Mouse (Mus musculus) CH12F3 (cell line): ENCODE data around the gene Irf7.

Experiments used
- in situ Hi-C: fragments of 300-500 bp; cut with MboI; formaldehyde crosslinking; loops from 2 replicates; pipeline ENCODE4 v1.14.3; 2020; ENCODE audit warnings: low sequenced_read_pairs

The Irf7 gene

DNA sequence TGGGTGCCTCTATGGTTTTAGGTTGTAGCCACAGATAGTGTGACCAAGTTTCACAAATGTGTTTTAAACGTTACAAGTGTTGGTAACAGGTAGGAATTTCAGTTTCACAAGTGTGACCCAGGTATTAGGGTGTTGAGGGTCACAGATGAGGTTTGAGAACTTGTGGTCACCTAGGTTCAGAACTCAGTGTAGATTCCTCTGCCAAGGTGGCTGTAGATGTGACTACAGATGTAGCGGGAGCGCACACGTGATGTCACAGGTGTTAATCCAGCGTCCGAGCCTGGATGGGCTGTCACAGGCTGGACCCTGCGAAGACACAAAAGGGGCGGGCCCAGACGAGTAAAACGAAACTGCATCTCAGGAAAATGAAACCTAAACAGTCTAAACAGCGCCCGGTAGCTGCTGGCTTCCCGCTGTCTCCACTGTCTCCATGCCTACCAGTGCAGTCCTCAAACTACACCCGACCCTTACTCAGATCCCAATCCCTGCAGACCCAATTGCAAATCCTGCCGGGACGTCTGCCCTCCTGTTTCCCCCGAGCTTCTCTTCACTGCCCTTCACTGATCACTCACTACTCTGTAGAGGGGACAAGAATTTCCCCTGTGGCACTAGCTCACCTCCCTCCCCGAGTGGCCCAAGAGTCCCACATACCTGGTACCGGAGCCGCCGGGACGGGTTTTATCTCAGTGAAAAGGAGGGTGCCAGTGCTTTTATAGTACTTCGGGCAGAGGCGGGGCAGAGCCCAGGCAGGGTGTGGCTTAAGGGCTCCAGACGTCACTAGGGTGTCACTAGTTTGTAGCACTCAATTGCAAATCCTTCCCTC lies at the start of gene Irf7:
TSS of gene Irf7 (minus strand) at position 743 of the 823 bp plus-strand sequence.
- in situ Hi-C loops = no loop called here

DNA sequence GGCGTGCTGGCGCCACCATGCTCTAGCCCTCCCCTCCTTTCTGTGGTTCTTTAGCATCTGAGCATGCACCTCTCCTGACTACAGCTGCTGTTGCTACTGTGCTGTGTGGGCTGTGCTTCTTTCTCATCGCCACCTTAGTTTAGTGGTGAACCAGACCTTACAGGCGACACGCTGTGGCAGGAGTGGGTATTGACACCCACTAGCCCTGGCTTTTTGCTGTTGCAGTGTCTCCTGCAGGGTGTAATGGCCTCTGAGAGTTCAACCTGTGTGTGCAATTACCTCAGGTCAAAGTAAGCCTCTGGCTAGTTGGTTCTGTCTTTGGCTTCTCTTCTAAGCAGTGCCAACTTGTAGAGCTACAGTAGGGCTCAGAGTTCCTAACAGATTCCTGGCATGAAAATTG lies 49.7 kb upstream of the Irf7 start:
- in situ Hi-C loops = no loop called here

DNA sequence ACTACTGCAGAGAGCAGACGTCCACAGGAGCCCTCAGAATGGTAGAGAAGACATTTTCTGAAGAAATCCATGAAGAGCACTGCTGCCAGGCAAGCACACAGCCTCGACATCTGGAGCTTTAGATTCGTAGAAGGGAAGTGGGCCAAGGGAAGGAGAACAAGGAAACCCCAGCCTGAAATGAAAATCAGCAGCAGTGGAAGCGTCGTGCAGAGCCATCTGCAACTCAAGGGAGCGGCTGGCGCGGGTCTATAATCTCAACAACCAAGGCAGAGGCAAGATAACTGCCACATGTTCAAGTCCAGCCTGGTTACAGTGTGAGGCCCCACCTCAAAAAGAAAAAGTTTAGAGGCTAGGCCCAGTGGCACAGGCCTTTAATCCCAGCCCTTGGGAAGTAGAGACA lies 48.8 kb upstream of the Irf7 start:
- in situ Hi-C loops = no loop called here

DNA sequence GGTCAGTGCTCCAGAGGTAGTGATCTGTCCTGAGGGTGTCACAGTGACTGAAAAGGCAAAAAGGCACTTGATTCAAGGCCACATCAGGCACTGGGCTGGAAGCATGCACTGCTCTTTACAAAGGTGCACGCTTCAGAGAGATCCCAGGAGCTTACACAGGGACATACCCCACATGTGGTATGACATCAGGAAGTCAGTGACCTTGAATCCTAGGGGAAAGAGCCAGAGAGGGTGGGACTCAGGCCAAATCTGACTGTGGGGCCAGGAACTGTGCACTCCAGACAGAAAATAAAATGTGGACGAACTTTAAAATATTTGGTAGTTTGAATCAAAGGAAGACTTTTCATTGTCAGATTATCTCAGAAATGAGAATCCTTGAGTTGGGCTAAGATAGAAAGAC lies 48.1 kb upstream of the Irf7 start:
- in situ Hi-C loops = no loop called here

DNA sequence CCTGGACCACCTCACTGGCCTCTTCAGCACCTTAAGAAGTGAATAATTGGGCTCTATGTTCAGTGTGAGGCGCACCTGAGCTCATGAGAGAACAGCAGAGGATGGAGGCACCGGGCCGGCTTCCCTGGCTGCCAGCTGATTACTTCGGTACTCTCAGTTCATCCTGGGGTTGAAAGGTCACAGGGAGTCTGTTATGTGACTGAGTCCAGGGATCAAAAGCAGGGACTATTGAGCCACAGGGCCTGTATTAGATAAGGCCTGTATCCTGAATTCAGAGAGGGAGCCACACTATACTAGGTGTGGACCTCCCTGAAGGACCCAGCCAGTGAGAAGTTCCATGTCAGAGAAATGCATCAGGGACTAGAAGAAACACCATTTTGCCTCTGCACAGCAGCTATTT lies 38.3 kb upstream of the Irf7 start:
- in situ Hi-C loops = no loop called here

DNA sequence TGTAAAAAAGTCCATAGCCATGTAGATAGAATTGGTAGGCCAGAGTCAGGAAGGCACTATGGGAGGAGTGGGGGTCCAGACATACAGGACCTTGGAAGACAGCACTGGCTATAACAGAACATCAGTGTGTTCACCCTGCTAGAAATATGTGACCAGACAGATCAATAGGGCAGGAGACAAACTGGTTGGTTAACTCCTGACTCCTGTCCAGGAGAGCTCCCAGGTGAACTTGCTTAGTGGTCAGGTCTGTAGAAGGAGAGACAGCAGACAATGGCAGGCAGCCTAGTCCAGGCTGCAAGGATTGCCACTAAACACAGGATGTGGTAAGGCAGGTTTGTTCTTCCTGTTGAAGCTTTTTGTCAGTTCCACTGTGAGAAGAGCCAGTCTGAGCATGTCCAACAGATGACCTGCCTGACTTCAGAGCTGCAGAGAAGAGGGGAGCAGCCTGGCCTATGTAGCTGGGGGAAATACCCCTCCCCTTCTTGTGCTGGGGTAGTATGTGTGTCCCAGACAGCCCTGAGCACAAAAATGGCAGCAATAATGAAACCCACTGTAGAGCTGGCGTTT lies 36.5 kb upstream of the Irf7 start:
- in situ Hi-C loops = no loop called here

DNA sequence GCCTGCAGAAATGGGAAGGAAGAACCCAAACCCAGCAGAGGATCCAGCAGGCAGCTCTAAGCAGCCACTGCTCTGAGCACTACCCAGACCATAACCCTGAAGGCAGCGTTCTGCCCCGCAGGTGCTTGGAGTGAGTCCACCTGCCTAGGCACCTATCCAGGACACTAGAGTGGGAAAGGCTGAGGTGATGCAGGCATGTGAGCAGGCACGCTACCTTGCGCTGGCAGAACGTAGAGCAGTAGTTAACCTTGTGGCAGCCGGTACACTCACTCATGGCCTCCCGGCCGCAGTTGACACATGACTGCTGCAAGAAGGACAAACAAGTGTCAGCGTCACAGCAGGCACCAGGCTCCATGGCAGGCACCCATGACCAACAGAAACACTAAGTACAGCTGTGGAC lies 35.1 kb upstream of the Irf7 start:
- in situ Hi-C loops = no loop called here

DNA sequence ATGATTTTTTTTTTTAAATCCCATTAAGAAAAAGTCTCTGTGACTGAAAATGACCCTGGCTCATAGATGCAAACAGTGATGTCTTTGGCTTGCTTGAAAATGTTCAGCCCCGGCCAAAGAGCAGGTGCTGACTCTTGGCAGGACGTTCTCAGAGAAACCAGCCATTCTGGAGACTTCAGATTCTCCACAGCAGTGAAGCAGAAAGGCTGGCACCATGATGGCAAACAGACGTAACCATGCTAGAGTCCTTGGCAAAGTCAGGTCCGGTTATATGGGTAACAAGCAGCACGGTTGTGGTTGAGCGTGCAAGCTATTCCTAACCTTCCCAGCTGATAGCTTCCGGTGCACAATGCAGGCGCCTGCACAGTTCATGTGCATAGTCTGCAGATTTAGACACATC lies 32.9 kb upstream of the Irf7 start:
- in situ Hi-C loops = no loop called here

DNA sequence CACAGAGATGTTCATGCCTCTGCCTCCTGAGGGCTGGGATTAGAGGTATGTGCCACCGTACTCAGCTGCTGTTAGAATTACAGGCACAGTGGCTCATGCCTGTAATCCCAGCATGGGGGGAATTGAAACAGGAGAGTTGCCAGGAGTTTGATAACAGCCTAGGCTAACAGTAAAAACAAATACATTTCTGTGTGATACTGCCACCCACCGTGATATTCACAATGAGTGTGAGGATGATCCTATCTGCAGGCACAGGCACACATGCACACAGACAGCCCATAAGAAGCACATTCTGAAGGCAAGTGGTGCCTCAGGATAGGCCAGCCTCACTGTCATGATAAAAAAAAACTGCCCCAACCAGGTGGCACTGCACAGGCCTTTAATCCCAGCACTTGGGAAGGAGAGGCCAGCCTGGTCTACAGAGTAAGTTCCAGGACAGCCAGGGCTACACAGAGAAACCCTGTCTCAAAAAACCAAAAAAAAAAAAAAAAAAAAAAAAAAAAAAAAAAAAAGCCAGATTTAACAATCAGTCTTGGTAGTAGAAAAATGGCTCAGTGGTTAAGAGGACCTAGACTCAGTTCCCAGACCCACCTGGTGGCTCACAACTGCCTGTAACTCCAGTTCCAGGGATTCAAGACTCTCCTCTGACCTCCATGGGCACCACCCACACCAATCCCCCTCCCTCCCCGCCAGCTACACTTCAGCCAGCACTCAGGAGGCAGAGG lies 31.8 kb upstream of the Irf7 start:
- in situ Hi-C loops = no loop called here

DNA sequence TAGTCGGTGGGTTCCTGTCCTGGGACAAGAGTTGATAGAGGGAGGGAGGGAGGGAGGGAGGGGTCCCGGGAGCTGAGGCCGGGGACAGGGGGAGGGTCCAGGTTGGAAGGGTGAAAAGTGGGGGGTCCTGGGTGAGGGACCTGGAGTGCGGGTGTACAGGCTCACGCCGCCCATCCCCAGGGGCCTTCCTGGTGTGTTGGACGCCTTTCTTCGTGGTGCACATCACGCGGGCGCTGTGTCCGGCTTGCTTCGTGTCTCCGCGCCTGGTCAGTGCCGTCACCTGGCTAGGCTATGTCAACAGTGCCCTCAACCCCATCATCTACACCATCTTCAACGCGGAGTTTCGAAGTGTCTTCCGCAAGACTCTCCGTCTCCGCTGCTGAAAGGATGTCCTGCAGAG lies 28.2 kb upstream of the Irf7 start:
- in situ Hi-C loops = no loop called here

DNA sequence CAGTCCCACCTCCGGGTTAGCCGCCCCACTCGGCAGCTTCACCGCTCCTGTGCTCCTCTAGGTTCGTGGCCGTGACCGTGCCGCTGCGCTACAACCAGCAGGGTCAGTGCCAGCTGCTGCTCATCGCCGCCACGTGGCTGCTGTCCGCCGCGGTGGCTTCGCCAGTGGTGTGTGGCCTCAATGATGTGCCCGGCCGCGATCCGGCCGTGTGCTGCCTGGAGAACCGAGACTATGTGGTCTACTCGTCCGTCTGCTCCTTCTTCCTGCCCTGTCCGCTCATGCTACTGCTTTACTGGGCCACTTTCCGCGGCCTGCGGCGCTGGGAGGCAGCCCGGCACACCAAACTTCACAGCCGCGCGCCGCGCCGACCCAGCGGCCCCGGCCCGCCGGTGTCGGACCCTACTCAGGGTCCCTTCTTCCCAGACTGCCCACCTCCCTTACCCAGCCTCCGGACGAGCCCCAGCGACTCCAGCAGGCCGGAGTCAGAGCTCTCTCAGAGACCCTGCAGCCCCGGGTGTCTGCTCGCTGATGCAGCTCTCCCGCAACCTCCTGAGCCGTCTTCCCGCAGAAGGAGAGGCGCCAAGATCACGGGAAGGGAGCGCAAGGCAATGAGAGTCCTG lies 27.7 kb upstream of the Irf7 start:
- in situ Hi-C loops = no loop called here

DNA sequence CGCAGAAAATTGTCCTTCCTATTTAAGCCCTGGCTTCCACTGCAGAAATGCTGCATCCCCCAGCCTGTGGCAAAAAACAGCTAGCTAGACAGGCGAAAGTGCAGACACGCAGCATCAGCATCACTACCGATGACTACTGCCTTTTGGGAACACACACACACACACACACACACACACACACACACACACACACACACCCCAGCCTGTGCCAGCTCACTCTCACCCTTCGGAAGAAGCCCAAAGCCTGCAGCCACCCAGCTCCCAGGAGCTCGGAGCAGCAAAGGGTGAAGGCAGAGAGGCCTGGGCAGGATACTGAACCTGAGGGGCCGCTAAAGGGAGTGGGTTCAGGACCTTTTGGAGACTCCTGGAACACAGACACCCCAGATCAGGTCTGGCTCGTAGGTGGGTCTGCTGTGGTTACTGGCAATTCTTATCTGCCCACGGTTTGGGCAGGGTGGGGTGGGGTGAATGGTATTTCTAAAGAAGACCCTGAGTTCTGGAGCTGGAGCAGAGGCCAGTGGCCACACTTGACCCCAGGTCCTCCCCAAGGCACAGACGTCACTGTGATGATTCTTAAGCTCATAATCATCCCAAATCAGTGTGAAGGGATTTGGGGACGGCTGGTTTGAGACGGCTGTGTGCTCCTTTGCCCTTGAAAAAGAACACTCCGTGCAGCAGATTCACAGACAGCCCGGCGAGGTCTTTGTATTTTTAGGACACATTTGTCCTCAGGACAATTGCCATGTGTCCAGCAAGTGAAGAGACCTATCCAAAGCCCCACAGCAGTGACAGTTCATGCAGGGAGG lies 26.5 kb upstream of the Irf7 start:
- in situ Hi-C loops = no loop called here

DNA sequence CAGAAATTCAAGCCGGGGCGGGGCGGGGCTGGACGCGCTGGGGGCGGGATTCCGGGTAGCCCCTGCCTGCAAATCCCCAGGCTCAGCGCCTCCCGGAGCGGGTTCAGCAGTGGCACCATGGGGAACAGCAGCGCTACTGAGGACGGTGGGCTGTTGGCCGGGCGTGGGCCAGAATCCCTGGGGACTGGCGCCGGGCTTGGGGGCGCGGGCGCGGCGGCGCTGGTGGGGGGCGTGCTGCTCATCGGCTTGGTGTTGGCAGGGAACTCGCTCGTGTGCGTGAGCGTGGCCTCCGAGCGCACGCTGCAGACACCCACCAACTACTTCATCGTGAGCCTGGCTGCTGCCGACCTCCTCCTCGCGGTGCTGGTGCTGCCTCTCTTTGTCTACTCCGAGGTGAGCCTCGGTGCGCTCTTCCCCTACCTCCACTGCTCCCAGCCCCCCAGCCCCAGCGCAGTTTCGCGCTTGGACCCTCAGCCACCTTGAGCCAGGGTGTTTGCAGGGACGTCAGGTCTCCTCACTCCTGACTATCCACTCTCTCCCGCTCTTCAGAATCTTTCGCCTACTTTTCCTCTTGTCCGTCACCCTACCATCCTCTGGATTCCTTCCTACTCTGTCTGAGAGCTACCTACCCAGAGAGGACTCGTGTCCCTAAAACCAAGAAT lies 25.8 kb upstream of the Irf7 start, which contains the start of gene Drd4:
TSS of gene Drd4 (plus strand) at position 86 of the 662 bp plus-strand sequence.
- in situ Hi-C loops = no loop called here

DNA sequence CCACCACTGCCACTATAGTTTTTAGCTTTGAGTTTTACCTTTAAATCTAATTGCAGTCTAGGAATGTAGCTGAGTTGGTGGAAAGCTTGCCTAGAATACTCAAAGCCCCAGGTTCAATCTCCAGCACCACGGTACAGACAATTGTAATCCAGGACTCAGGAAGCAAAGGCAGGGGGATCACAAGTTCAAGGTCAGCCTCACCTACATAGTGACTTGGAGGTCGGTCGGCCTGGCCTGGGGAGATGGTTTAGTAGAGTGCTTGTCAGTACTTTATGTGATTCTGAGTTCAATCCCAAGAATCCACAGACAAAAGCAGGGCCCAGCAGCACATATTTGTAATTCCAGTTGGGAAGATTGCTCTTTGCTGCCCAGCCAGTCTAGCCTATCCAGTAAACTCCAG lies 21.8 kb upstream of the Irf7 start:
- in situ Hi-C loops = no loop called here

DNA sequence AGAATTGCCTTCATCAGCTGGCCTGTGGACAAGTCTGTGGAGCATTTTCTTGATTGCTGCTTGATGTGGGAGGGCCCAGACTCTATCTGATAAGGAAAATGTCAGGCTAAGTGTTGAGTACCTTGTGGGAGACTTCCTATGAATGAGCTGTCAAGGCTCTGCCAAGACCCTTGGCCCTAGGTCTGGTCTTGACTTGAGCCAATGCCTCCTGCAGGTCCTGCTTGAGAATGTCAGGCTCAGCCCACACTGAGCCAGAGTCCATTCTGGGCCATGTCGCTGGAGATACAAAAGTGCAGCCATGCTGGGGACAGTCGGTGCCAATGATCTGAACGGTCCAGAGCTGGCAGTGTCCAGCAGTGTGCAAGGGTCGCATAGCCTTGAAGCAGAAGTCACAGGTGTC lies 16.5 kb upstream of the Irf7 start:
- in situ Hi-C loops = no loop called here

DNA sequence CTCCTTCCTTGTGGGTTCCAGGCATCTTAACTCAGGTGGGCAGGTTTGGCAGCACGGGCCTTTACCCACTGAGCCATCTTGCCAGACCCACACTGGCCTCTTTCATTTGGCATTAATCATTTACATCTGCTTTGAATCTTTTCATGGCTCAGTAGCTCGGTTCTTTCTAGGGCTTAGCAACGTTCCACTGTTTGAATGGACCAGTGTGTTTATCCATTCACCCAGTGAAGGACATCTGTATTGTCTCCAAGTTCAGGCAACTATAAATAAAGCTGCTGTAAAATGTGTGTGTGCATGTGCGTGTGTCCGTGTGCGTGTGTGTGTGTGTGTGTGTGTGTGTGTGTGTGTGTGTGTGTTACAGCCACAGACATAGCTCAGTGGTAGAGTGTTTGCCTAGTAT lies 15.2 kb upstream of the Irf7 start:
- in situ Hi-C loops = no loop called here

DNA sequence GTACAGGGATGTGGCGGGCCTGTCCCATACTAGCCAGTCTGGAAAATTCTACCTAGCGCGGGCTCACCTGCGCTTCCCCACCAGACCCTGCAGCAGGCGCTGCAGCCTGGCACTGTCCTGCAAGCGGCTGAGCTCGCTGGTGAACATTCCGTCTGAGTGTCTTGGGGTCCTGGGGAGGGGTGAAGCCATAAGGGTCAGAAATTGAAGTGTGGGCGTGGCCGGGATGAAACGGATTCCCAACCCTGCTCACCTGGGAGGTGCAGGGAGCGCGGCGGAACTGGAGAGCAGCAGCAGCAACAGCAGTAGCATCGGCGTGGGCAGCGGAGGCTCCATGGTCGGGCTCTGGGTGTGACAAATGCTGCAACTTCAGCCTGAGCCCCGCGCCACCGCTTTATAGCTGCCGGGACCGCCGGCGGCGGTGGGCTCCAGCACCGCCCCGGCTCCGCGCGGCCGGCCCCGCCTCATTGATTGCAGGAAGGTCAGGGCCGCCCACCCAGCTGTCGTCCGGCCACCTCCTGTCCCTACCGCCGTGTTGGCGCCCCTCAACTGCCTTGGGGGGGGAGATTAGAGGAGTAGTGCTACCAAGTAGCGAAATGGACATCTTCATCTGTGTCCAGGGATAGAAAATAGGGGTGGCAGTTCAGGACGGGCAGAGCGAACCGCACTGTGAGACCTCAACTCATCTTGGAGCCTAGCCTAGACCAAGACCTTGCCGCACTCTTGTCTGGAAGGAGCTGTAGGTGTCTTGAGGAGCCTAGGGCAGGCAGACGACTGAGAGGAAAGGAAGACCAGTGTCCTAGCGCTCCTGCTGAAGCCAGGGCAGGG lies 12.7 kb upstream of the Irf7 start, which contains the start of gene Sct:
TSS of gene Sct (minus strand) at position 368 of the 825 bp plus-strand sequence.
- in situ Hi-C loops = no loop called here

DNA sequence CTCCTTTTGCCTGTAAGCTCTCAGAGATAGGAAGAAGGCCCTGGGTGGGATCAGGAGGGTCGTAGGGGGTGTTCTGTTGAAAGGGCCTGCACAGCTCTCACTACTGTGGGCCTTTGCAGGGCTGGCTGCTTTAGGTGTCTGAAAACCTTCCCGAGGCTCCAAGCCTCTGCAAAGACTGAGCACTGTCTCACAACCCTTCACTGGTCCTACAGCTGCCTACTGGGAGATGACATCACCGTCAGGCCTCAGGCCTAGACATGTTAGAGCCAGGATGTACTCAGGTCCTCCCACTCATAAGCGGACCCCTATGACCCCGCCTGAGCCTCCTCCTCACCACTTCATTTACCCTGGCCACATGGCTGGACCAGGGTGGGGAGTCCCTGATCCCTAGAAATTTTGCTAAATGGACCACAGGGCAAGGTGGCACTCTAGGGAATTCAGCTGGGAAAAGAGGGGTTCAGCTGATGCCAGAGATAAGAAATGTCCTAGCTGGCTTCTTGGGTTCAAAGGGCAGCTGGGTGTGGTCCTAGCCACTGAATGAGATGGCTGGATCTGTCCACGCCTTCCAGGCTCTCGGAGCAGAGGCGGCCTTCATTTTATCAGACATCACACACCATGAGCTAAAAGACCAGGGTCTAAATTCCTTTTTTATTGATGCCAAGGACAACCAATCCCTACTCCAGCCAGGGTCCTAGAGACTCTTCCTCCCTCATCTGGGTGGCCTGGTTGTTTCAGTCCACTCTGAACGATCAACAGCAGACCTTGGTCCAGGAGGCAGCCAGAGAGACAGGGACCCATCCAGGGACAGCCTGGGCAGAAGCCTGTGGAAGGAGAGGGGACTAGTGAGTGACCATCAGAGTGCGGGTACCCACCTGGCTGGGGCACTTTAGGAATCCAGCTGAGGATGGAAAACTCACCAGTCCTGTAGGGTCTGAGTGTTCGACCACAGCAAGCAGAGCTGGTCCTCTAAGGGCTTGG lies 11.7 kb upstream of the Irf7 start:
- in situ Hi-C loops = no loop called here
